Mouse (Mus musculus) stomach, postnatal 0 days (tissue): ENCODE measurements around the gene Ccdc36. TPM values are rescaled to one million over a fixed set of nuclear protein-coding genes. Genes with fewer than 3 reads are reported as not detected.

ENCODE experiments used
- ATAC-seq: fragments of 200-750 bp; cut with Nextera tagmentation; 2 replicates; pipeline ENCODE4 v1.8.0; 2017; ENCODE audit not compliant: low FRiP score, low TSS enrichment
- DNase-seq: peaks from one replicate; pipeline ENCODE4 v3.0.0-alpha.2; 2016; ENCODE audit warnings: low spot score
- H3K27ac ChIP-seq: fragments of 300-500 bp; sonication (generic); replicated peaks from 2 replicates; pipeline ENCODE4 v1.5.1; 2014; ENCODE audit warnings: mild to moderate bottlenecking, control low read depth
- H3K27me3 ChIP-seq: fragments of 300-500 bp; sonication (generic); 2 replicates; pipeline ENCODE4 v1.6.1; 2014; ENCODE audit warnings: low read length; ENCODE audit not compliant: control insufficient read depth, insufficient read depth
- H3K36me3 ChIP-seq: fragments of 300-500 bp; sonication (generic); 2 replicates; pipeline ENCODE4 v1.6.1; 2014; ENCODE audit warnings: low read length, mixed read lengths; ENCODE audit not compliant: control insufficient read depth, insufficient read depth
- H3K4me1 ChIP-seq: fragments of 300-500 bp; sonication (generic); replicated peaks from 2 replicates; pipeline ENCODE4 v1.6.1; 2014; ENCODE audit warnings: antibody characterized with exemption; ENCODE audit not compliant: control insufficient read depth, insufficient read depth
- H3K4me2 ChIP-seq: fragments of 300-500 bp; sonication (generic); replicated peaks from 2 replicates; pipeline ENCODE4 v1.6.1; 2014; ENCODE audit warnings: low read depth, mild to moderate bottlenecking, control low read depth, moderate library complexity
- H3K4me3 ChIP-seq: fragments of 300-500 bp; sonication (generic); 2 replicates; pipeline ENCODE4 v1.5.1; 2014; ENCODE audit warnings: low read depth, low read length, control low read depth
- H3K9ac ChIP-seq: fragments of 300-500 bp; sonication (generic); 2 replicates; pipeline ENCODE4 v1.6.1; 2014; ENCODE audit warnings: mild to moderate bottlenecking, low read length, control low read depth, mixed read lengths
- H3K9me3 ChIP-seq: fragments of 300-500 bp; sonication (generic); 2 replicates; pipeline ENCODE4 v1.6.1; 2016; ENCODE audit warnings: low read length; ENCODE audit not compliant: control insufficient read depth
- CTCF ChIP-seq: IDR thresholded peaks from 2 replicates; pipeline ENCODE4 v1.5.1; 2016; ENCODE audit warnings: antibody characterized with exemption, low read depth, mild to moderate bottlenecking, moderate library complexity
- EP300 ChIP-seq: optimal IDR thresholded peaks from 2 replicates; pipeline ENCODE3; 2016; ENCODE audit warnings: antibody characterized with exemption
- WGBS: fragments of 180-500 bp; shearing (Covaris S2); extraction: QIAGEN DNeasy Blood & Tissue Kit; methylation state at CpG from one replicate; pipeline ENCODE4 v1.1.7; 2014; 5-methylcytosine and 5-hydroxymethylcytosine counted together
- polyA plus RNA-seq: library from polyadenylated mRNA; unstranded; fragments of >200 nt; fragmentation: Nextera tagmentation; extraction: Ambion mirVana; gene quantifications from 2 replicates; pipeline ENCODE4 v1.2.1, GENCODE M21; 2015

The Ccdc36 gene
- 0.39 and 0.41 TPM in 2 replicates for polyA plus RNA-seq

DNA sequence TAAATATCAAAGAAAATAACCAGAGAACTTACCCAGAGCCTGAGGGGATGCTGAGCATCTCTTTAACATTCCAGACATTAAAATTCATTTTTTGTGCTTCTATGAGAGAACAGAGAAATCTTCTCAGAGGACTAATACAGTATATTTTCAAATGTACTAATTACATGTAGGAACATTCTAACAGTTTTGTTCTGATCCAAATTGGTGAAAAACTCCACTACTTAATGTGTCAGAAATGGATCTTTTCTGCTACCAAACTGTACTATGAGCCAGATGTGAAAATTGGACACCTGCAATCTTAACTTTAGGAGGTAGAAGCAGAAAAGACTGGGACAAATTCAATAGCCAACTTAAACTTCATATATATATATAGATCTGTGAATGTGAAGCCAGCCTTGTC, at the start of gene Ccdc36:
TSS of gene Ccdc36 (minus strand) at position 101 of the 400 bp plus-strand sequence.
- ATAC-seq (no peak), DNase-seq (no peak)
- Histone ChIP-seq H3K27ac (no peak within 1 kb of the TSS), H3K9ac (no peak within 1 kb of the TSS), H3K9me3 (no peaks in the 10 kb centered on the region), H3K4me1 (no peaks in the 10 kb centered on the region), H3K27me3 (no peaks in the 10 kb centered on the region), H3K4me3 (no peak within 1 kb of the TSS), H3K4me2 (no peak within 1 kb of the TSS), H3K36me3 (no peaks in the 10 kb centered on the region)
- TF ChIP-seq CTCF (no peak), EP300 (no peak)

DNA sequence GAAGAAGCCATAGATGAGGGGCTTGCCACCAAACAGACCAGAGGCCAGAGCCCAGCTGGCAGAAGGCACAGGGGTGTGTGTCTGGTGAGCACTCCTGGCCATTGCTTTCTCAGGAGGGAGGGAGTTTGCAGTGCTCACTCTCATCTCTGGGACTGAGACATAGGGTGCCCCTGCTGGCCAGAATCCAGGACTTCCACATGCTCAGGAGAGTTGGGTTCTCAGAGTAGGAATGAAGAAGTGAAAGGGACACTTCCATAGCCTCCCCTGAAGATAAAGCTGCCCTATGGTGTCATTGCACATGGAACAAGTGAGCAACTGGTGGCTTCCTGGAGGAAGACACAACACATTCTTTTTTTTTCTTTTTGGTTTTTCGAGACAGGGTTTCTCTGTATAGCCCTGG, 46.2 kb upstream of the Ccdc36 start:
- DNase-seq (no peak), ATAC-seq (no peak)
- H3K36me3 ChIP-seq = no peaks in the 10 kb centered on the region
- no peak overlapping the region for H3K27ac ChIP-seq
- no peaks in the 10 kb centered on the region for H3K27me3 ChIP-seq
- no peak overlapping the region for H3K9ac ChIP-seq
- 0 out of 2 replicates have a peak, but pooled peaks cover 2% of the 10 kb centered on the region for H3K4me1 ChIP-seq
- H3K4me2 ChIP-seq = no peak overlapping the region
- TF ChIP-seq CTCF (peak; percentile 31; the same call in 1 of the 2 replicates), EP300 (no peak)
- 56% methylated on average over 1 of the region's 1 CpGs for WGBS
- no peaks in the 10 kb centered on the region for H3K9me3 ChIP-seq
- no peak overlapping the region for H3K4me3 ChIP-seq

DNA sequence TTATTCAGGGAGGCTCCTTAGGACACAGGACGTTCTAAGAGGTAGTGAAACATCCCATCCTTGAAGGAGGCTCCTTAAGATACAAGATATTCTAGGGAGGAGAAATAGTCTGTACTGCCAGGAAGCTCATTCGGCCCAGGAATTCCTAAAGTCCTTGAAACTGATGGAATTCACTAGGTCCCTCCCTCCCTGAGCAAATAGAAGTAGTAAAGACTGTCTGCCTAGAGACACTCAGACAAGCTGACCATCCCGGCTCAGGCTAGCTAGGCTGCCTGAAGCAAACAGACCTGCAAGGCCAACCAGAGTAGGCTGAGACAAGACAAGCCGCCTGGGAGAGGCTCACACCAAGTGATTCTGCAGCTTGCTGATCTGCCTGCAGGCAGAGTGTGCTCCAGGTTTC, 41.6 kb upstream of the Ccdc36 start:
- H3K4me1 ChIP-seq = no peaks in the 10 kb centered on the region
- ATAC-seq (no peak), DNase-seq (no peak)
- H3K27me3 ChIP-seq = no peaks in the 10 kb centered on the region
- no peak for TF ChIP-seq EP300
- TF ChIP-seq CTCF = no peak
- no peaks in the 10 kb centered on the region for H3K9me3 ChIP-seq
- WGBS = 48% methylated on average over 4 of the region's 4 CpGs
- H3K4me3 ChIP-seq = no peak overlapping the region
- no peak overlapping the region for H3K4me2 ChIP-seq
- H3K9ac ChIP-seq = no peak overlapping the region
- peaks cover 3% of the 10 kb centered on the region; the same call in 1 of the 2 replicates for H3K36me3 ChIP-seq
- no peak overlapping the region for H3K27ac ChIP-seq

DNA sequence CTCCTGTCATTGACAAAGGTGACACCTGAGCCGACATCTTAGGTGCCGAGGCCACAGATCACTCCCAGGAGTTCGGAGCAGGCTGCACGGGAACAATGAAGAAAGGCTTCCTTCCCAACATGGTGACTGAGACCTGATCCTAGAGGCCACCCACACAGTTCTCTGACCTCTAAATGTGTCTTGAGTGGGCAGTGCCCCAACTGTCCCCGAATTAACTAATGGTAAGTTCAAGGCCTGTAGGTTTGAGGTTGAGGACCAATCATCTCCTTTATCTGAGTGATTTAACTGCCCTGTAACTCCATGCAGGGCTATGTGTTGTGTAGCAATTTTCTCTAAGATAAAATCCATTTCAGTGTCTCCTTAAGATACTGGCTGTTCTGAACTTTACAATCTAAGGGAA, 41.1 kb upstream of the Ccdc36 start:
- Histone ChIP-seq H3K4me2 (no peak overlapping the region), H3K27me3 (no peaks in the 10 kb centered on the region), H3K4me1 (no peaks in the 10 kb centered on the region), H3K9ac (no peak overlapping the region), H3K4me3 (no peak overlapping the region), H3K36me3 (peaks cover 3% of the 10 kb centered on the region; the same call in 1 of the 2 replicates), H3K27ac (no peak overlapping the region), H3K9me3 (no peaks in the 10 kb centered on the region)
- 64% methylated on average over 5 of the region's 5 CpGs for WGBS
- no peak for DNase-seq
- TF ChIP-seq EP300 (no peak), CTCF (no peak)
- ATAC-seq = no peak

DNA sequence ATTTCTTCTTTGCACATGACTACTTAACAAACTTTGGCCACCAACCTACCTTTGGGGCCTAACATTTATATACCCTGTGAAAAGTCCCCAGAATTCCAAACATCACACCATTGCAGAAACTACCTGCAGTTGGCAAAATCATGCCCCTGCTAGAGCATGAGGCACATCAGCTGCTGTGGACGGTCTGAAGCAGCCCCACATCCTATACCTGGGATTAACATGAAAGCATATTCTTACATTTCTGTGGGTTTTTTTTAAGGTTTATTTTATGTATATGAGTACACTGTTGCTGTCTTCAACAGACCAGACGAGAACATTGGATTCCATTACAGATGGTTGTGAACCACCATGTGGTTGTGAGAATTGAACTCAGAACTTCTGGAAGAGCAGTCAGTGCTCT, 37.9 kb upstream of the Ccdc36 start:
- TF ChIP-seq CTCF = no peak
- TF ChIP-seq EP300 = no peak
- no peak overlapping the region for H3K4me2 ChIP-seq
- H3K27me3 ChIP-seq = no peaks in the 10 kb centered on the region
- peaks cover 3% of the 10 kb centered on the region; the same call in 1 of the 2 replicates for H3K4me1 ChIP-seq
- H3K9me3 ChIP-seq = no peaks in the 10 kb centered on the region
- no peak overlapping the region for H3K9ac ChIP-seq
- 91% methylated on average over 2 of the region's 2 CpGs for WGBS
- no peak overlapping the region for H3K4me3 ChIP-seq
- H3K27ac ChIP-seq = no peak overlapping the region
- ATAC-seq (no peak), DNase-seq (no peak)
- H3K36me3 ChIP-seq = peaks cover 14% of the 10 kb centered on the region; the same call in 1 of the 2 replicates

DNA sequence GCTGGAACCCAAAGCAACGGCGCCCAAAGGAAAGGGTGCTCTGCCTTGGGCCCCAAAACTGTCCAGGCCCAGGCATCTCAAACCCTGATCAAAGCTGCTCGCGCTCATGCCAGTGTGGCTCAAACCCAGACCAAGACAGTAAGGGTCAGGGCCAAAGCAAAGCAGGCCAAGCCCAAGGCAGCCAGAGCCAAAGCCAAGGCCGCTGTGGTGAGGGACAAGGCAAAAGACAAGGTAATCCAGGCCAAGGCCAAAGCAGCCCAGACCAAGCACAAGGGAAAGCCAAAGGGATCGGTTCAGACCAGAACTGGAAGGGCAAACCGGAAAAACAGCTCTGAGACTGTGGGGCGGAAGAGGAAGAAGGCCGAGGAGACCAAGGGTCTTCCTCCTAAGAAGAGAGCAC, 35.4 kb upstream of the Ccdc36 start:
- H3K36me3 ChIP-seq = peaks cover 14% of the 10 kb centered on the region; the same call in 1 of the 2 replicates
- WGBS = 93% methylated on average over 9 of the region's 9 CpGs
- no peaks in the 10 kb centered on the region for H3K9me3 ChIP-seq
- ATAC-seq = no peak
- H3K9ac ChIP-seq = no peak overlapping the region
- DNase-seq = no peak
- no peak overlapping the region for H3K4me2 ChIP-seq
- TF ChIP-seq EP300 (no peak), CTCF (no peak)
- peaks cover 3% of the 10 kb centered on the region; the same call in 1 of the 2 replicates for H3K4me1 ChIP-seq
- no peak overlapping the region for H3K4me3 ChIP-seq
- no peak overlapping the region for H3K27ac ChIP-seq
- H3K27me3 ChIP-seq = no peaks in the 10 kb centered on the region
